Mouse (Mus musculus): ENCODE measurements around the gene Ech1. TPM values are rescaled to one million over a fixed set of nuclear protein-coding genes. Genes with fewer than 3 reads are reported as not detected.

Ech1 gene
- polyA plus RNA-seq, 2 experiments, result 62.4 to 92.5 TPM

DNA sequence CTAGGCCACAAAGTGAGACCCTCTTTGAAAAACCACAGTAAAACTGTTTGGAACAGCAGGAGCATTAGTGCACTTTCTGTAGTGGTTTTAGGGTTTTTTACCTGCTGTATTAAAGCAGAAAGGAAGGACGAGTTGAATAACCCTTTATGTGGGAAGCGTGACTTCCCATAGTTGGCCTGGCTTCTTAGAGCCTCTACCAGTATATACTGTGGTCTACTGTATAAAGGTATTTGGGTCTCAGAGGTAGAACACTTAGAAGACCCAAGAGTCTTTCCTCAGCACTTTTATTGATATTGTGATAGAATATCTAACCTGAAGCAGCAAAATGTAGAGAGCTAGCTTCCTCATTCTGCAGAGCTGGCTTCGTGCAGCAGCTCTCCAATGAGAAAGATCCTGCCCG, 5.4 kb upstream of the Ech1 start:
- Histone ChIP-seq H3K4me3 (ENCODE audit: insufficient read depth in 1 of 2, low read depth in 2 of 2, low read length in 2 of 2) (no peak overlapping the region), H3K9me3 (ENCODE audit: control insufficient read depth, low read length) (no peaks in the 10 kb centered on the region), H3K27me3 (ENCODE audit: control insufficient read depth, insufficient read depth, low read length) (no peaks in the 10 kb centered on the region), H3K9ac (replicated peaks) (no peak overlapping the region), H3K4me1 (replicated peaks; ENCODE audit: control insufficient read depth in 2 of 2, insufficient read depth in 2 of 2, low read length in 1 of 2) (peaks cover 3 to 11% of the 10 kb centered on the region in 2 experiments), H3K27ac (no peak overlapping the region), H3K36me3 (replicated peaks; ENCODE audit: control insufficient read depth, insufficient read depth, low read depth) (peaks cover 86% of the 10 kb centered on the region), H3K4me2 (ENCODE audit: low read depth) (no peak overlapping the region)
- ATAC-seq (ENCODE audit: insufficient read depth) (no peak), DNase-seq (ENCODE audit: low read depth in 3 of 3, low spot score in 3 of 3) (no peak)
- TF ChIP-seq EP300 (IDR thresholded peaks at IDR 0.05; ENCODE audit: low read depth) (no peak), CTCF (IDR thresholded peaks at IDR 0.05; ENCODE audit: low read depth) (no peak)
- 81% methylated on average over 4 of the region's 4 CpGs for WGBS (ENCODE audit: insufficient replicate concordance)

DNA sequence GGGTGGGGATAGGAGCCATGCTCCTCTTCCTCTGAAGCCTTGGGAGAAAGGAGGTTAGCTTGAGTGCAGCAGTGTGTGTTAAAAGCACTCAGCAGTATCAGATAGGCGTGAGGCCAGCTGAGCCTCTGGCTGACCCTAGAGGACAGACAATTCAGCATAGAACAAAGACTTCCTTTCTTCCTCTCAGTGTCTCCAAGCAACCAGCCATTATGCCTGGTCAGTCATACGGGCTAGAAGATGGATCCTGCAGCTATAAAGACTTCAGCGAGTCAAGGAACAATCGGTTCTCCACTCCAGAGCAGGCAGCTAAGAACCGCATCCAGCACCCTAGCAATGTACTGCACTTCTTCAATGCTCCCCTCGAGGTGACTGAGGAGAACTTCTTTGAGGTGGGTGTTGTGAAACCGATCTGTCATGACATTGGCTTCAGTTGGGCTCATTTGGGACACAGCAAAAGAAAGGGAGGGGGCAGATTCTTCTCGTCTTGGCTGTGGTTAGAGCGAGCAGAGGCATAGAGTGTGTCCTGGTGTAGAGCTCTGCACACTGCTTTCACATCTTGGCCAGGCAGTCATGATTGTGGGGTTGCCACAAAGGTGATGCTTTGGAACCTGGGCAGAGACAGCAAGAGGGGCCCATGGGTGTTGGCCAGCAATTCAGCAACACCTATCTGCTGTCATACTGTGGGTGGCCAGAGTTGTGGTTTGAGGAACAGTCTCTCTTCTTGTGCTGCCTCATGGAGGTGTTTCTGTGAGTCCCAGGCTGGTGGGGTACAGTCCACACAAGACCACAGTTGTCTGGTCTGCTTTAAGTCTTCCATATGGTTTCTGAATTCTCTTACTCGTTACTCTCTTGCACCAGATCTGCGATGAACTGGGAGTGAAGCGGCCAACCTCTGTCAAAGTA, 4.4 kb upstream of the Ech1 start:
- Histone ChIP-seq H3K4me1 (replicated peaks; ENCODE audit: control insufficient read depth in 2 of 2, insufficient read depth in 2 of 2, low read length in 1 of 2) (peaks cover 4 to 17% of the 10 kb centered on the region in 2 experiments), H3K27ac (no peak overlapping the region)
- TF ChIP-seq EP300 (IDR thresholded peaks at IDR 0.05; ENCODE audit: low read depth) (no peak), CTCF (IDR thresholded peaks at IDR 0.05; ENCODE audit: low read depth) (no peak)

DNA sequence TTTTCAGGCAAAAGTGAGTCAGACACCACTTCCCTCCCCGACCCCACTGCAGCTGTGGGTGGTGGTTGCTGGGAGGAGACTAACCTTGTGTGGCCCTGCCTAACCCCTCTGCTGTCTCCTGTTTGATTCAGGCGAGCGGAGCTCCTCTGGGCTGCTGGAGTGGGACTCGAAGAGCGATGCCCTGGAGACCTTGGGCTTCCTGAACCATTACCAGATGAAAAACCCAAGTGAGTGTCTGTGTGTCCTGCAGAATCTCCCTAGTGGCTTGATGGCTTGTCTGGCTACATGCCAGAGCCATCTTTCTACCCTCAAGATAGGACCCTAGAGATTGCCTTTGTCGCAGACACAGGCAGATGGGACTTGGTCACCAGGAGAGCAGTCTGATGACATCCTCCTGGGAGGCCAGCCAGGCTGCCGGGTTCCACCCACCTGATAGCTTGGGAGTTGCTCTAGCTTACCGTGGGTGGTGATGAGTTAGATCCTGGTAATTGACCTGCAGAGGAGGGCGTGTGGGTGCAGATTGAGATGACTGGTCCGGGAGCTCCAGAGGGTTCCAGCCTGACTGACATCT, 3.7 kb upstream of the Ech1 start:
- peaks cover 68% of the 10 kb centered on the region for H3K36me3 ChIP-seq (replicated peaks; ENCODE audit: control insufficient read depth, insufficient read depth, low read depth)
- 68% methylated on average over 10 of the region's 10 CpGs for WGBS (ENCODE audit: insufficient replicate concordance)
- H3K9ac ChIP-seq (replicated peaks), result no peak overlapping the region
- H3K4me1 ChIP-seq (replicated peaks; ENCODE audit: control insufficient read depth in 2 of 2, insufficient read depth in 2 of 2, low read length in 1 of 2), result peaks cover 8 to 23% of the 10 kb centered on the region in 2 experiments
- DNase-seq (ENCODE audit: low read depth in 3 of 3, low spot score in 3 of 3) (no peak), ATAC-seq (ENCODE audit: insufficient read depth) (no peak)
- H3K4me3 ChIP-seq (ENCODE audit: insufficient read depth in 1 of 2, low read depth in 2 of 2, low read length in 2 of 2), result no peak overlapping the region
- no peak for TF ChIP-seq CTCF (IDR thresholded peaks at IDR 0.05; ENCODE audit: low read depth)
- no peak for TF ChIP-seq EP300 (IDR thresholded peaks at IDR 0.05; ENCODE audit: low read depth)
- H3K9me3 ChIP-seq (ENCODE audit: control insufficient read depth, low read length), result no peaks in the 10 kb centered on the region
- H3K4me2 ChIP-seq (ENCODE audit: low read depth), result no peak overlapping the region
- no peaks in the 10 kb centered on the region for H3K27me3 ChIP-seq (ENCODE audit: control insufficient read depth, insufficient read depth, low read length)
- no peak overlapping the region for H3K27ac ChIP-seq

More for the DNA sequence above, 4.4 kb upstream of the Ech1 start:
- ATAC-seq (ENCODE audit: insufficient read depth), result no peak
- Histone ChIP-seq H3K36me3 (replicated peaks; ENCODE audit: control insufficient read depth, insufficient read depth, low read depth) (peaks cover 76% of the 10 kb centered on the region), H3K4me3 (ENCODE audit: insufficient read depth in 1 of 2, low read depth in 2 of 2, low read length in 2 of 2) (no peak overlapping the region), H3K9me3 (ENCODE audit: control insufficient read depth, low read length) (no peaks in the 10 kb centered on the region), H3K4me2 (ENCODE audit: low read depth) (no peak overlapping the region), H3K27me3 (ENCODE audit: control insufficient read depth, insufficient read depth, low read length) (no peaks in the 10 kb centered on the region), H3K9ac (replicated peaks) (no peak overlapping the region)
- WGBS (ENCODE audit: insufficient replicate concordance), result 80% methylated on average over 12 of the region's 12 CpGs
- no peak for DNase-seq (ENCODE audit: low read depth in 3 of 3, low spot score in 3 of 3)

DNA sequence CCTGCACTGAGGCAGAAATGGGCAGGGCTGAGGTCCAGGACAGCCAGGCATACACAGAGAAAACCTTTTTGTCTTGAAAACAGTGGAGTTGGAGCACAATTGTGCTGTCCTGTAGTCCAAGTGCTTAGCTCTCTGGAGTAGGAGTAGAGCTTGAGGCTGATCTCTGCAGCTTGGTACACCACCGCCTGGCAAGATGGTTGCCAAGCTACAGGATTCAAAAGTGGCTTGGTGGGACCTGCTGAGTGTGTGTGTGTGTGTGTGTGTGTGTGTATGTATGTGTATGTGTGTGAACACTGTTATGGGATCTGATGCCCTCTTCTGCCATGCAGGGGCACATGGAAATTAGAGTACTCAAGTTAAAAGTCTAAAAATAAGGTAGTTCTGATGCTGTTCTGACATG, 2.5 kb upstream of the Ech1 start:
- ATAC-seq (ENCODE audit: insufficient read depth), result no peak

More for the DNA sequence above, 2.5 kb upstream of the Ech1 start:
- Histone ChIP-seq H3K4me1 (replicated peaks; ENCODE audit: control insufficient read depth in 2 of 2, insufficient read depth in 2 of 2, low read length in 1 of 2) (peaks cover 8 to 19% of the 10 kb centered on the region in 2 experiments), H3K9ac (replicated peaks) (no peak overlapping the region), H3K27me3 (ENCODE audit: control insufficient read depth, insufficient read depth, low read length) (no peaks in the 10 kb centered on the region), H3K4me3 (ENCODE audit: insufficient read depth in 1 of 2, low read depth in 2 of 2, low read length in 2 of 2) (no peak overlapping the region), H3K36me3 (replicated peaks; ENCODE audit: control insufficient read depth, insufficient read depth, low read depth) (peaks cover 56% of the 10 kb centered on the region), H3K4me2 (ENCODE audit: low read depth) (no peak overlapping the region), H3K27ac (no peak overlapping the region), H3K9me3 (ENCODE audit: control insufficient read depth, low read length) (no peaks in the 10 kb centered on the region)
- TF ChIP-seq EP300 (IDR thresholded peaks at IDR 0.05; ENCODE audit: low read depth), result no peak
- WGBS (ENCODE audit: insufficient replicate concordance), result 63% methylated on average over 1 of the region's 1 CpGs
- no peak for DNase-seq (ENCODE audit: low read depth in 3 of 3, low spot score in 3 of 3)
